Mouse (Mus musculus) heart, postnatal 14 days (tissue): Measurements from ENCODE around the gene Gm20388. TPM values are rescaled to one million over a fixed set of nuclear protein-coding genes. Genes with fewer than 3 reads are reported as not detected.

Experiments
- DNase-seq, 2 experiments: peaks; one replicate each; pipeline ENCODE4 v3.0.0; 2021 to 2022
- intact Hi-C: fragments of 180-260 bp; cut with DNase I; formaldehyde crosslinking; loops from one replicate; pipeline ENCODE4 v1.15.1; 2025
- total RNA-seq, 2 experiments: library from RNA; stranded (reverse); gene quantifications; 2 replicates each; pipeline ENCODE4 v1.2.3; 2021

Gm20388 gene
- total RNA-seq, 2 experiments from 2014 or later, result 0.24 TPM; not detected in 1

- intact Hi-C loops, result no loop called here
- DNase-seq, result no peak
Measured at GRCm38 (mm10) chr8:124294900-124295299, 4384.3 kb downstream of the Gm20388 start.

- intact Hi-C loops, result no loop called here
- no peak for DNase-seq
Measured at GRCm38 (mm10) chr8:124295357-124295756, 4384.7 kb downstream of the Gm20388 start.

GRCm38 (mm10) chr8:124301512-124301911 is 4390.9 kb downstream of the Gm20388 start:
- DNase-seq, result no peak
- intact Hi-C loops, result no loop called here

- intact Hi-C loops, result no loop called here
- no peak for DNase-seq
Measured at GRCm38 (mm10) chr8:124301935-124302555, 4391.4 kb downstream of the Gm20388 start.

- DNase-seq, result no peak
- intact Hi-C loops, result no loop called here
Measured at GRCm38 (mm10) chr8:124303211-124303902, 4392.7 kb downstream of the Gm20388 start.

- DNase-seq, result no peak
- intact Hi-C loops, result no loop called here
Measured at GRCm38 (mm10) chr8:124304141-124304540, 4393.5 kb downstream of the Gm20388 start.

- no peak for DNase-seq
- intact Hi-C loops, result no loop called here
Measured at GRCm38 (mm10) chr8:124306574-124306973, 4395.9 kb downstream of the Gm20388 start.

GRCm38 (mm10) chr8:124307700-124308099 is 4397.1 kb downstream of the Gm20388 start:
- intact Hi-C loops, result no loop called here

GRCm38 (mm10) chr8:124310509-124310908 is 4399.9 kb downstream of the Gm20388 start:
- no peak for DNase-seq
- intact Hi-C loops, result no loop called here

More at GRCm38 (mm10) chr8:124307700-124308099, 4397.1 kb downstream of the Gm20388 start:
- no peak for DNase-seq

- DNase-seq, result no peak
- intact Hi-C loops, result no loop called here
Measured at GRCm38 (mm10) chr8:124311111-124311510, 4400.5 kb downstream of the Gm20388 start.

GRCm38 (mm10) chr8:124311723-124312122 is 4401.1 kb downstream of the Gm20388 start:
- DNase-seq, result no peak
- intact Hi-C loops, result no loop called here

- no peak for DNase-seq
- intact Hi-C loops, result no loop called here
Measured at GRCm38 (mm10) chr8:124312228-124312627, 4401.6 kb downstream of the Gm20388 start.

- intact Hi-C loops, result no loop called here
- peak in 1 of 2 experiments; percentile 43 for DNase-seq
Measured at GRCm38 (mm10) chr8:124314803-124315202, 4404.2 kb downstream of the Gm20388 start.

GRCm38 (mm10) chr8:124316466-124317136 is 4406.0 kb downstream of the Gm20388 start:
- intact Hi-C loops, result no loop called here
- DNase-seq, result peak; percentile 81 to 89

- peak; percentile 41 to 58 for DNase-seq
- intact Hi-C loops, result no loop called here
Measured at GRCm38 (mm10) chr8:124317191-124317682, 4406.6 kb downstream of the Gm20388 start.

GRCm38 (mm10) chr8:124317821-124318220 is 4407.2 kb downstream of the Gm20388 start:
- no peak for DNase-seq
- intact Hi-C loops, result no loop called here

- intact Hi-C loops, result no loop called here
- peak; percentile 63 to 72 for DNase-seq
Measured at GRCm38 (mm10) chr8:124318612-124319315, 4408.1 kb downstream of the Gm20388 start.

- DNase-seq, result no peak
- intact Hi-C loops, result no loop called here
Measured at GRCm38 (mm10) chr8:124319316-124319652, 4408.6 kb downstream of the Gm20388 start.

GRCm38 (mm10) chr8:124321227-124321840 is 4410.7 kb downstream of the Gm20388 start:
- intact Hi-C loops, result no loop called here
- no peak for DNase-seq

- peak; percentile 30 to 44 for DNase-seq
- intact Hi-C loops, result no loop called here
Measured at GRCm38 (mm10) chr8:124323356-124323755, 4412.7 kb downstream of the Gm20388 start.
